Mouse (Mus musculus): ENCODE results near the gene Tctn1. TPM values are rescaled to one million over a fixed set of nuclear protein-coding genes. Genes with fewer than 3 reads are reported as not detected.

Gene Tctn1
- 5.1 and 5.4 TPM in 2 replicates for polyA plus RNA-seq (2012)

DNA sequence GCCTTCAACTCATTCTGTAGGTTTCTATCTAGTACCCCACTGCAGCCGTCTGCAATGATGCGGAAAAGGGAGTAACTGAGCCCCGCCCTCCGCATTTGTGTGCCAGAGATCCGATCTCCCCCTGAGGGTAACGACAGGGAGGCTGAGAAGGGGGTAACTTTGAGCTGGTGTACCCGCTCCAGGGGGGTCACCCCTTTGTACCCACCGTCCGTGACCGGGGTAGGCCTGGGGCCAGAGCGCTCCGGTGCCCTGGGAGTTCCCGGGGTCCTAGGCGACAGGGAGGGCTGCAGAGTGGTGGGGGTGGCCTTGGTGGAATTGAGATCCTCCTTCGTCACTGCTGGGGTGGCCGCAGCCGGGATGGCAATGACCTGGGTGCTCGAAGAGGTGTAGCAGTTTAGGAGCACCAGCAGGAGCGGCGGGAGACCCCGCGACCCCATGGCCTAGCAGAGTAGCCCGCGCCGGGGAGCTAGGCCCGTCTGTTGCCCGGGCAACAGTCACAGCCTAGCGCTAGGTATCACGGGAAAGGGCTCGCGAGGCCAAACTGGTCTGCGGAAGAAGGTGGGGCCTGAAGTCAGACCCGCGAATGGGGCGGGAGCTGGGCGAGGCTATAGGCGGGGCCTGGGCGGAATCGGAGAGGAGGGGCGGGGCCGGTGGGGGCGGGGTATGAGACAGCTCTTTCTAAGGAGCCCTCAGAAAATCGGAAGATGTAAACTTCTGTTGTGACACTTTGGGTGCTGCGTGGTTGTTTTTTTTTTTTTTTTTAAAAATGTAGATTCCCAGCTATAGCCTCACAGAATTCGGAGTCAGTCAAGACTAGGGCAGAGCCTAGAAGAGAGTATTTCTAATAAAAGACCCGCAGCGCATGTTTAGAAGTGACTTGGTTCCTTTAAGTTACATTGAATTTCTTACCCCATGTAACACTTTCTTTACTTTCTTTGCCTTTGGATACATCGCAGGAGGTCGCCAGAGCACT is at the start of gene Tctn1:
Gene Tctn1, minus strand, starts transcription at position 528 of the 973 bp plus-strand sequence.
- no peak for TF ChIP-seq GATA1 (IDR thresholded peaks at IDR 0.05; ENCODE audit: low read length)

DNA sequence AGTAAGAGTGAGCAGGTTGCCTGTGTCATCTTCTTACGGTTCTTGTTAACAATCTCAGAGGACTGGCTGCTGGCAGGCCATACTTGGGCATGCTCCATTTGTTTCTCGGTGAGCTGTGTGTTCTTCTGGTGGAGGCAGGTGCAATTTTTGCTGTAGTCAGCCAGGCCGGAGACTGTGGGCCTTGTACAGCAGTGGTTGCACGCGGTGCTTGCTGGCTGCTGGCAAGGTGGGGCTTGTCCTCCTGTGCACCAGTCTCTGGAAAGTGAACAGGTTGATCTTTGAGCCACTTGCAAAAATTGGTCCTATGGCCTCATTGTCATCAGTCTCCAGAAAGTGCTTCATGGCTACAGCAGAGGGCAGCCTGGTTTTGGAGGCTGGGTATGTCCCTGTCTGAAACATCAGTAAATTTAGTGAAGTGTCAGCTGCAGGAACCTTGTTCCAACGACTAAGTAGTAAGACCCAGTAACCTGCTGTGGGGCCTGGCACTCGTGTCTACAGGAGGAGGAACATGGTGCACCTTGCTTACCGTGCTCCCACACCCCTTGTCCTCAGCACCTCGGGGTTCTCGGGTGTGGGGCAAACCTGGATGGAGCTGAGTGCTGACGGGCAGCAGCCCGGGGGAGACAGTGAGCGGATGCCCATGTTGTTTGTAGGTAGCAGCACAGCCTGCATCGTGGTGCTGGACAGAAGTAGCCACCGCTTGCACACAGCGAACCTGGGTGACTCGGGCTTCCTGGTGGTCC is 48.9 kb upstream of the Tctn1 start:
- TF ChIP-seq GATA1 (IDR thresholded peaks at IDR 0.05; ENCODE audit: low read length): no peak

DNA sequence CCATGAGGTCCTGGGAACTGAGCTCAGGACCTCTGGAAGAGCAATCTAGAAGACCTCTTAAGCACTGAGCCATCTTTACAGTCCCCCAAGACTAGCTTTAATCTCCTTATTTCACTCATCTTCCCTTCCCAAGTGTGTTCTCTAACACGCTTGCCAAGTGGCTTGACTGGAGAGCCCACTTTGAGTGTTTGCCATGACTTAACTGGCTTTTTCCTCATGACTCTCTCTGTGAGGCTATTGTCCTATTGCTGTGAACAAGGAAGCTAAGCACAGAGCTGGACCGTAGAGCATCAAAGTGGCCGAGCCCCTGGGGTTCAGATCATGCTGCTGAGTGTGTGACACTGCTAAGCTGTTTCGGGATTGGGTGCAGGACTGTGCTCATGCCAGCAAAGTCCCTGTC is 48.1 kb upstream of the Tctn1 start:
- no peak for TF ChIP-seq GATA1 (IDR thresholded peaks at IDR 0.05; ENCODE audit: low read length)

DNA sequence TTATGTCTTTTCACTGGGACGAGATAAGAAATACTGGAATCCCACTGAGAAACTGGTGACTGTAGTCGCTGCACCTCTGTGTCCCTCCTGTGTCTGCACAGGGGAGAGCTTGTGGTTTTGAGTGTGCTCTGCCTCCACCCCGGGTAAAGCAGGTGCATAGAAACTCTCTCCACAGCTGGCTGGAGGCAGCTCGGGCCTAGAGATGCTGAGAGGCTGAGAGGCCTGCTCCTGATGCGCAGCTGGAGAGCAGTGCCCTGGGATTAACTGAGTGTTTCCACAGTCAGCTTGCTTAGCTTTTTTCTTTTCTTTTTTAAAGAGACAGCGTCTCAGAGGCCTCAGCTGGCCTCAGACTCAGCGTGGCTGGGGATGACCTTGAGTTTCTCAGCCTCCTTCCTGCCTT is 47.4 kb upstream of the Tctn1 start:
- no peak for TF ChIP-seq GATA1 (IDR thresholded peaks at IDR 0.05; ENCODE audit: low read length)

DNA sequence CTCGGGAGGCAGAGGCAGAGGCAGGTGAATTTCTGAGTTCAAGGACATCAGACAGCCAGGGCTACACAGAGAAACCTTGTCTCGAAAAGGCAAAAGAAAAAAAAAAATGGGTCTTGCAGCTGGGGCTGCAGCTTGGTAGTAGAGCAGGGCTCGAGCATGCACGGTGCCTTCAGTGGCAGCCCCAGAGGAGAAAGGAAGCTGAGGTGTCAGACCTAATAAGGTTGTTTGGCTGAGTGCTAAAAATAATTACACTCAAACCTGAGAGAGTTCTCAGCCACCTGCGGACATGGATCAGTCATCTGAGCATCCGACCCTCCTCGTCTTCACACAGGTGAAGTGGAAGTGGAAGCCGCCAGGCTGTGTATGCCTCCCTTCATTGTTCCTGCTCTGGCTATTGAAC is 46.4 kb upstream of the Tctn1 start:
- TF ChIP-seq GATA1 (IDR thresholded peaks at IDR 0.05; ENCODE audit: low read length): no peak

DNA sequence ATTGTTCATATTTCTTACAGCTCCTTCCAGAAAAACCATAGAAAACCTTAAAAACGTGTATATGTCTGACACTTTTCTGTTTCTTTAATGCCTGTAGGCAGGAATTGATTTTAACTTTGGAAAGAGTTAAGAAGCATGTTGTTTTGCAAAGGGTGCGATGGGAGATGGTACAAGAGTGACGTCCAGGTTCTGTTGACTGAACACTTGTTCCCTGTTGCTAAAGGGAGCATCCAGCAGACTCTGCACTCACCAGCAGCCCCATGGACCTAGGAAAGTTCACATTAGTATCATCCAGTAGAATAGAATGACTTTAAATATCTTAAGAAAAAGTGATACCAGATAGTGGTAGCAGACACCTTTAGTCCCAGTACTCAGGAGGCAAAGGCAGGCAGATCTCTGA is 42.3 kb upstream of the Tctn1 start:
- no peak for TF ChIP-seq GATA1 (IDR thresholded peaks at IDR 0.05; ENCODE audit: low read length)

DNA sequence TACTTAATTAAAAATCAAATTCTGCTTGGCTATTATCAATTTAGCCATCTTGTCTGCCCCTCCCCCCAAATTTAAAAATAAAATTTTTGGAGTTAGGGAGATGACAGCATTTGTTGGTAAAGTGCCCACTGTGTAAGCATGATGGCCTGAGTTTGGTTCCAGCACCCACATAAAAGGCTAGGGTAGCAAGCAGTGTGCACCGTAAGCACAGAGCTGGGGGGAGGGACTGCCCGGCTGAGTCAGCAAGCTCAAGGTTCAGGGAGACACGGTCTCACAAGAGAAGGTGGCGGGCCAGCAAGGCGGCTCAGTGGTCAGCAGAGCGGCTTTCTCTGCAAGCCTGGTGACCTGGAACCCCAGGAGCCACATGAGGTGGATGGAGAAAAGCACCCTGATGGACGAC is 41.2 kb upstream of the Tctn1 start:
- TF ChIP-seq GATA1 (IDR thresholded peaks at IDR 0.05; ENCODE audit: low read length): no peak

DNA sequence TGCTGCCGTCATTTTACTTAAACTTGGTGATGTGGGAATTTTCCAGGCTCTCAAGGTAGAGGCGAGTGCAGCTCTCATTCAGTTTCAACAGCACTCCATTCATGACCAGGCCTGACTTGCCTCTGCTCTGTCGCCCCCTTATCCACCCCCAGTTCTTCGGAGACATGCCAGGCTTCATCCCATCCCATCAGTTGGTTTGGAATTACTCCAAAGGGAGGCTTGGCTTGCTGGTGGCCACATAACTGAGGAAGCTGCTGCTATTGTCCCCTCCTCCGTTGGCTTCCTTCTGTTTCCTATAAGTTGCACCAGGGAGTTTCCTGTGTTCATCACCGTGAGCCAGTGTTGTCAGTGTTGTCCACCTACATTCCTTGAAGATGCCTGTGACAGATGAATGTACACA is 40.3 kb upstream of the Tctn1 start:
- no peak for TF ChIP-seq GATA1 (IDR thresholded peaks at IDR 0.05; ENCODE audit: low read length)

DNA sequence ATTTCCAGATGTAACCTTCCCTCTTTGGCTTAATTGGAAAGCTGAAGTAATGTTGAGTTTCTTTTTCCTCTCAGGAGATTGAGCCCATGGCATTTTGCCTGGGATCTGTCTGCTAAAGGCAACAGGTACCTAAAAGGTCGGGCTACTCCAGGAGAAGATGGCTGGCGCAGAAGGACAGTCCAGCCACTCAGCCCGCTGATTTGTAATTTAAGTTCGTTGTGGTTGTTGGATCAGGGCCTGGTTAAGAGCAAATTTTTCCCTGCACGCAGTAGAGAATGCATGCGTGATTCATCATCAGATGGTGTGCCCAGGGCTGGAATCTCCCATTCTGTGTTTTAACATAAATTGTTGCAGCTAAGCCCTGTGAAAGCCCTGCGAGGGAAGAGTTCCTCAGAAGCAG is 39.7 kb upstream of the Tctn1 start:
- TF ChIP-seq GATA1 (IDR thresholded peaks at IDR 0.05; ENCODE audit: low read length): no peak

DNA sequence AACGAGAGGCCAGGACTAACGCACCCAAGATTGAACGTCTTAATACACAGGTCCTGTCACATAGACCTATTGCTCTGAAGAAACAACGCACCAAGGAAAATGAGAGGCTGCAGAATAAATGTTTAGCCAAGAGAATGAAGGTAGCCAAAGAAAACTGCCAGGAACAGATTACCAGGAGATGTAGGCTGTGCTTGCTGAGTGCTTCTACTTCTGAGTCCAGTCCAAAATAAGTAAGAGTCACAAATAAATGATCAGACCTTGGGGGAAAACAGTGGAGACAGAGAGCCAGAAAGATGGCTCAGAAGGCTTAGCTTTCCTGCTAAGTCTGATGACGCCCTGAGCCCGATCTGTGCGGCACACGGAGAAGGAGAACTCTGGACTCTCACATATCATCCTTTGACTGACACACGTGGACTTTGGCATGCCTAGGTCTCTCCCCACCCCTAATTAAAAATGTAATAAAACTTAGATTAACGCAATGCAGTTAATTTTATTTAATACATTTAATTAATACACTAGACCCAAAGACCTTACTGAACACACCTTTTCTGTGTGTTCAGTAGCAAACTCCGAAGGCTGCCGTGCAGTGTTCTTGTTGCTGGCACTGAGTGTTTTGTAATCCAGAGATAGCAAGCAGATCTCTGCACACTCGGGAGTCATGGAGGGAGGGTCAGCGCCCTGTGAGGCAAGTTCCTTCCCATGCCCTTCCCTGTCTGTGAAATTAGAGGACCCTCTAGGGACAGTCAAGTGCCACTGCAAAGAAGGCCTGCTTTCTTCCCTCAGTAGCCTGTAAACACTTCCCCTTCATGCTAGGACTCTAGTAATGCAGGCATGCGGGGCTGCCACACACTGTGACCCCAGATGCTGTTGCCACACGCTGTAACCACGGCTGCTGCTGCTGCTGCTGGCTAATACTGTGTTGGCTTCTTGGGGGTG is 38.8 kb upstream of the Tctn1 start:
- TF ChIP-seq GATA1 (IDR thresholded peaks at IDR 0.05; ENCODE audit: low read length): no peak

DNA sequence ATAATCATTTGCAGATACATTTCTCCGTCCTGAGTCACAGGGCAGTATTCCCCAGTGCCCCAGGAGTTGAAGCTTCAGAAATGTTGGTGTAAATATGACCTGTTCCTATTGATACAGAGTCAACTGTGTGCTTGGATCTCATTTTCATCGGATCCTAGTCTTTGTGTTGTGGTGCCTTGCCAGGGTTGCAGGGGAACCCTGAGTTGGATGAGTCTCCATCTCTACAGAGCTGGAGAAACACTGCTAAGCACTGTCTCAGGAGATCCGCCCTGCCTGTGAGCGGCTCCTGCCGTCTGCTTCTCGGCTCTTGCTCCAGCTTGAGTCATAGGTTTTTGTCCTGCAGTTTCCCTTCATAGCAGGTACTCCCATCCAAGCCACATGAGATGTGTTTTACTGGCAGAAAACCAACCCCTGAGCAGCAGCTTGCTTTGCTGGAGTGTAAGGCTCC is 35.8 kb upstream of the Tctn1 start:
- TF ChIP-seq GATA1 (IDR thresholded peaks at IDR 0.05; ENCODE audit: low read length): no peak

DNA sequence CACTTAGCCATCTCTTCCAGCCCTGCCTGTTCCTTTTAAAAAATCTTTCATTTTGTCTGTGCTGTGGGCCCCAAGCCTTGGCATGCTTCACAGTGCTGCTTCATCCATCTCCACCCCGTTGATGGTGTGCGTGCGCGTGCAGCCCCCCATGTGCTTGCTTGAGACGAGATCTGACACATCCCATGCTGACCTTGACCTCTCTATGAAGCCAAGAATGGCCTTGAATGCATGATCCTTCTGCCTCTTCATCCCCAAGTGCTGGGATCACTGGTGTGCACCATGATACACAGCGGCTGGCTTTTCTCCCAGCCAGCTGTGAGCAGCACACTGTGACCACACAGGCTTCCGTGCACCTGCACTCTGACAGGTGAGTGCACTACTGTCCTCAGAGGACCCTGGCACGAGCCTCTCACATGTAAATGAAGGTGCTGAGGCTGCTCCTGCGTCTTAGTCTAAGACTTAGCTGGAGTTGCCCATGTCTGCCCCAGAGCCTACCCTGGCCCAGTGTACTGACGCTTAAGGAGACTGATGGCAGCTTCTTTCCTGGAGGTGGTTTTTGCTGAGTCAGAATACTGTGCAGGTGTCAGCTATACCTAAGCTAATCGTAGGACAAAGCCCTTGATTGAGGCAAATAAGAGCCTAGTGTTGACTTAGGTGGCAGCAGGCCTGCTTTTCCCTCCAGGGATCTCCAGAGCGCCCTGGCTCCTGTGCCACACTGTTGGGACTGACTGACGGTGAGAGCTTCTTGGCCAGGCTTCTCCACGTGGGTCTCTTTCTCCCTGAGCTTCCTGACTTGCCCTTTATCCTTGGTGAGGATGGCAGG is 31.1 kb upstream of the Tctn1 start:
- no peak for TF ChIP-seq GATA1 (IDR thresholded peaks at IDR 0.05; ENCODE audit: low read length)

DNA sequence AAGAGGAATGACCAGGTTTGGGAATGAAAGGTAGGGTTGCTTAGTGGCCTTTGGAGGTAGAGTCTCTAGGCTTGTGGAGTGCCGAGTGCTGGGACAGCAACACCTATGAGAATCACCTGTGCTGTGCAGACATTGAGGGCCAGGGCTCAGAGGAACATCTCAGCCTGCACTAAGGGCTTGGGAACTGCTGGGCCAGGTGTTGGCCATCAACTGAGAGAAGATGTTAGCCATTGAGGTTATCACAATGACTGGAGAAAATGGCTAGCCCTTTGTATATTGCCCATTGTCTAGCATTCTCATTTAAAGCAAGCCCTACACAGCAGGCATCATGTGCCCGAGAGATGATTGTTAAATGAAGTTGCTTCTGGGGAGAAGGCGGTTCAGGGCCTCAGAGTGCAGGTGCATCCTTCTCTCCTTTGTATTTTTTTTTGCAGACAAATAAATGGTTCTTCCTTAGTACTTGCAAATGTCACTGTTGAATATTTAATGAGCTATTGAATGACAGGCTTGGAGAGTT is 30.0 kb upstream of the Tctn1 start:
- no peak for TF ChIP-seq GATA1 (IDR thresholded peaks at IDR 0.05; ENCODE audit: low read length)

DNA sequence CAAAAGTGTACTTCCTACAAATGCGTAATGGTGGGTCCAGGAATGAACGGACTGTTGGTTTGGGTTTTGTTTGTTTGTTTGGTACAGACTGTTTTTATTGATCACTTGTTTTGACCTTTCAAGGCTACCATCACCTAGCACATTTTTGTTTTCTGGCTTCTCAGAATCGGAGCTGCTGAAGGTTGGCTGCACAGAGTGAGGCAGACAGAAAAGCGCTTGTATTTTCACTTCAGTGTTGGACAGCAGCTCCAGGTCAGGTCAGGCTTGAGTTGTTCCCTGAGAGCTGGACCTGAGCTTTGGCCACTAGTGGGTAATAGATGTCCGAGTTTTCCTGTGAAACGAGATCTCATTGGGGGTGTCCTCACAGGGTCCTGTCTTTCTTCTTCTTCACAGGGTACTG is 28.9 kb upstream of the Tctn1 start:
- TF ChIP-seq GATA1 (IDR thresholded peaks at IDR 0.05; ENCODE audit: low read length): no peak

All from G1E-ER4 (cell line).